Mouse (Mus musculus): ENCODE measurements at regions not wholly inside any gene's neighbourhood (a gene's known extent, or its start where the extent isn't known, plus 50 kb on each side); places are given as distances from the start of the nearest gene placed in this dataset.

GRCm38 (mm10) chr1:36016566-36016965, 51.6 kb upstream of the Hs6st1 start:
- no peak for TF ChIP-seq POLR2A (IDR thresholded peaks at IDR 0.05; ENCODE audit: low read depth, low read length)
- no peak for TF ChIP-seq CTCF (IDR thresholded peaks at IDR 0.05; ENCODE audit: borderline replicate concordance, insufficient read depth, low read length)

Measured in embryonic fibroblast, embryonic 13.5 days (primary cell).